Mouse (Mus musculus): ENCODE measurements around the gene Lmntd1.
A peak's percentile ranks its signal among the peaks of the same experiment; 100 is the strongest.

Gene Lmntd1

GRCm38 (mm10) chr6:145557059-145557992 is 56.8 kb downstream of the Lmntd1 start:
- no peak for DNase-seq (ENCODE audit: low spot score)

DNA sequence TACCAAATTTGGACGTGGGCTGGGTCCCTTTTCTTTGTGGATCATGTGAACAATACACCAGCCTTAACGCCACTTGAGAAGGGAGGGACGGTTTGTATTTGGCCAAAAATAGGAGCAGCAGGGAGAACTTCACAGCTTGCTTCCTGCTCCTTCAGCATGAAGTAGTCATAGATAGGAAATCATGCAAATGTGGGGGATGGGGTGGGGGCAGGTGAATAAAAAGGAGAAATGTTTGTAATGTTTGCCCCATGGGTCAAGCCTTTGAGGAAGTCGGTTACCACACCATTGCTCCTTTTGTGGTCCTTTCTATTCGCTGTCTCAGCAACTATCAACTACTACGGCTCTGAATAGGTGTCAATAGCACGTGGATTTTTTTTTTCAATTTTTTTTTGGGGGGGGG is 60.9 kb downstream of the Lmntd1 start:
- DNase-seq (ENCODE audit: low spot score) = no peak

DNA sequence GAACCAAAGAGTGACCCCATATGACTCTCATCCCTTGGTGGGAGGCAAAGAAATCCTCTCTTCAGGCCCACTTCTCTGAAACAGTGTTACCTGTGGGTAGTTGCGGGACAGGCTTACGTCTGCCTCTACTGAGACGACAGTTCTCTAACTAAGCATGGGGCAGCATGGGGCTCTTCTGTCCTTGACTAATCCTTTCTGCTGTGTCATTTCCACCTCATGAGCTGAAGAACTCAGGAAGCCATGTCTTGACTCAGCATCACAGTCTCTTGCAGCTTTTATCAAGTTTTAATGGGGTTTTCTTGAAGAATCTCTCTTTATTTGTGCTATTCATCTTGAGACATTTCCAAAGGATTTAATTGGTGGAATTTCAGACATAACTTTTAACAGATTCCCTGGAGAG is 61.3 kb downstream of the Lmntd1 start:
- DNase-seq (ENCODE audit: low spot score) = no peak

DNA sequence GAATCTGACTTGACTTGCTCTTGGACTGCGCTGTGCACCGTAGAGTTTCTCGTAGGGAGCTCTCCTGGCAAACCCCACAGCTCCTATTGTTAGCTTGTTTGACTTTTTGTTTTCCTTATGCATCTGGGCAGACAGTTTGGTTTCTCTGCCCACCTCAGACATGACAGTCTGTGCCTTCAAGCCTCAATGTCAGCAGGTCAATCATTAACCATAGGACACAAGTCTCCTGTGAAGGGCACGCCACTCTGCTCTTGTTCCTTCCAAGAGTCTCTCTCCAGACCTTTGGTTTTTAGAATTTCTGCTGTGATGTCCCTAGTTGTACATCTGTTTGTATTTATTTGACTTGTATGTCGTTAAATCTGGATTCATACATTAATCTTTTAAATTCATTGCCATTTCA is 63.1 kb downstream of the Lmntd1 start:
- no peak for DNase-seq (ENCODE audit: low spot score)

DNA sequence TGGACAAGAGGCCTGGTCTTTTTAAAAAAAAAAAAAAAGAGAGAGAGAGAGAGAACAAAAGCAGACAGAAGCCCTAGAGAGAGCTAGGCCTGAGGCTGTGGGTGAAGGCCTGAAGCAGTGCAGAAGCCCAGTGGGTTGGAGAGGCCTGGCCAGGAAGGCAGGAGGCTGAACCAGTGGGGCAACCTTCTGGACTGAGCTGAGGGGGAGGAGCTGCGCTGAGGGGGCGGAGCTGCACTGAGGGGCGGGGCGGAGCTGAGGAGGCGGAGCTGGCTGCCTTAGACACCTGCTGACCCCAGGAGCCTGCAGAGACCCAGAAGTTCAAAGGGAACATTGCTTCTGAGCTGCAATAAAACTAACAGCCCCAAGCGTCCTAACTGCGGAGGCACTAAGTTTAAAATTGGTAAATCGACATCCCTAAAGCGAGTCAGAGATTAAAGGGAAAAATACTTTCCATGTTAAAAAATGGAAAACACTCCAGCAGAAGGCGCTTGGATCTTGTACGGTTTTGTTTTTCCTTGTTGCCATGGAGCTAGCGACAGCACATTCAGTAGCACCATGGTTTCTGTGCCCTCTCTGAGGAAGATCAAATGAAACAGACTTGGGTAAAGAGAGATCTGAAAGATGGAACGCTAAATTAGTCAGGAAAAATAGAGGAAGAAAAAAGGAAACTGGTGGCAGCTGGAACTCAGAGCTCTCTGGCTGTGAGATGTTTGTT is 68.0 kb downstream of the Lmntd1 start:
- DNase-seq (ENCODE audit: low spot score) = no peak

GRCm38 (mm10) chr6:145544838-145545237 is 69.3 kb downstream of the Lmntd1 start:
- DNase-seq (ENCODE audit: low spot score) = no peak

GRCm38 (mm10) chr6:145544304-145544703 is 69.8 kb downstream of the Lmntd1 start:
- DNase-seq (ENCODE audit: low spot score) = no peak

- DNase-seq (ENCODE audit: low spot score) = no peak
These were observed 74.6 kb downstream of the Lmntd1 start for GRCm38 (mm10) chr6:145539568-145539859.

GRCm38 (mm10) chr6:145538787-145539567 is 75.1 kb downstream of the Lmntd1 start:
- no peak for DNase-seq (ENCODE audit: low spot score)

DNA sequence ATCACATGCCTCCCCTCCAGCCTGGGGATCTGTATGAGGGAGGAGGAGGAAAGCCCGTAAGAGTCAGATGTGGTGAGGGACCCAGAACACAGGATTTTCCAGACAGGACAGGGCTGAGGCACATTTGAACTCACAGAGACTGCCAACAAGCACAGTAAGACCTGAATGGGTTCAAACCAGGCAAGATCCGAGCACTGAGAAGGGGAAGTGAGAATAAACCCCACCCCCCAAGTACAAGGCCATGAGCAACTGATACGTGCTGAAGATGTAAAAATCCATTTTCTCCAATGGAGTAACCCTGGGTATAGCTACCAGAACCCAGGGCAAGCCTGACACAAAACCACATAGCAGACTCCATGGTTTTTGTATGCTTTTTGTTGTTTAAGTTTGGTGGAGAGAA is 83.7 kb downstream of the Lmntd1 start:
- DNase-seq (ENCODE audit: low spot score) = no peak

- no peak for DNase-seq (ENCODE audit: low spot score)
These were observed 90.8 kb downstream of the Lmntd1 start for GRCm38 (mm10) chr6:145523337-145523736.

DNA sequence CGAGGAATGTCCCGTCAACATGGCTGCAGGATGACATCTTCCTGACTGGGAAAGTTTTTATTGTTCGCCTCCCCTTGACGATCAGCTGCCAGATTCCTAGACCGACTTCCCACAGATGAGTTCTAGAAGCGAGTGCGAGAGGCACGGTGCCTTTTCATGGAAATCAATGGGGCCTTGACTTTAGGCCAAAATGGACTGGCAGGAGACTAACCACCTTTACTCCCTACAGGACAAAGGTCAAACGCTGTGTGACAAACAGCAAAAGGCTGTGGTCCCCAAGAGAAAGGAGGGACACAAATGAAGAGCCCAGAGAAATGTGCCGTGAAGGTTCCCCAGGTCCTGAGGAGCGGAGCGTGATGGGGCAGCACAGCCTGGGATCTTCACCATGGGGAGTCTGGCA is 91.5 kb downstream of the Lmntd1 start:
- DNase-seq (ENCODE audit: low spot score) = no peak

GRCm38 (mm10) chr6:145517002-145517401 is 97.1 kb downstream of the Lmntd1 start:
- no peak for DNase-seq (ENCODE audit: low spot score)

DNA sequence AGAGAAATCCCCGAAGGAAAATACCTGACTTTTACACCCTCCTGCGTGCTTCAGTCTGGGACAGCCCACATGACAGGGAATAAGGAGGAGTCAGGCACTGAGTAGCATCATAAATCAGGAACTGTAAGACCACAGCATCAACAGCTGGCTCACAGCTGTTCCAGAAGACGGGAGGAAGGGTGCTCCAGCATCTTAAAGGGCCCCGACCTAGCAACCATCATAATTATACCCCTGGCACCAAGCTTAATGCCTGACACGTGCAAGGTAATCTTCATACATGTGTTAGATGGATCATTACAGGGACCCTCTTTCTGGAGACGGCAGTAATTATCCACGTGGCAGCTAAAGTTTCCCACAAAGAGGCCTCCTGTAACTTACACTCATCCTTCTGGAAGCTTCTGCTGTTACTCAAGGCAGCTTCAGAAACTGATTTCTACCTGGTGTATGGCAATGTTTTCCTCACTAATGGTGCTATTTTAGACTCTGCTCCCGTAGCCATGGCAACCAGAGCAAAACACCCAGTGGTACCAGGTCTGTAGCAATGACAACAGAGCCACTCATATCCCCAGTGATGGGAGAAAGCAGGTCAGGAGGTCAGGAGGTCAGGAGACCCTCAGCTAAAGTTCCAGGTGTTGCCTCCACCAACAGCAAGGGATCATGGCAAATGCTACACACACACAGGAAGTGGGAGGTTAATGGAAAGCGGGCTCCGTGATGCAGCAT is 98.1 kb downstream of the Lmntd1 start:
- peak; percentile 18 for DNase-seq (ENCODE audit: low spot score)

DNA sequence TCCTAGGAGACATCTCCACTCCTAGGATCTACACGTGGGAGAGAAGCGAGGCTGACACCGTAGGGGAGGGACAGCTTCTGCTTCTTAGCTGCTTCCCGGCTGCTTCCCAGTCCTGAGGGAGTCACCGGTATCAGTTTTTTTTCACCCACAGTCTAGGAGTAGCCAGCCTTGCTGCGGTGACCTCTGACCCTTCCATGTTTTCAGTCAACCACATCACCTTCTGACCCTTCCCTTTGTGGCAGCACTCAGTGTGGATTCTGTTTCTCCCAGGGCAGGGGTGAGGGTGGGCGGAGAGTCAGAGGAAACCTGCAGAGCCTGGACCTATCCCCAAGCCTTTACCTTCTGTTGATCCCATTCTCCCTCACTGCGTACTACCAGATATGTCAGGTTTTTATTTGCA is 102.9 kb downstream of the Lmntd1 start:
- DNase-seq (ENCODE audit: low spot score) = no peak

DNA sequence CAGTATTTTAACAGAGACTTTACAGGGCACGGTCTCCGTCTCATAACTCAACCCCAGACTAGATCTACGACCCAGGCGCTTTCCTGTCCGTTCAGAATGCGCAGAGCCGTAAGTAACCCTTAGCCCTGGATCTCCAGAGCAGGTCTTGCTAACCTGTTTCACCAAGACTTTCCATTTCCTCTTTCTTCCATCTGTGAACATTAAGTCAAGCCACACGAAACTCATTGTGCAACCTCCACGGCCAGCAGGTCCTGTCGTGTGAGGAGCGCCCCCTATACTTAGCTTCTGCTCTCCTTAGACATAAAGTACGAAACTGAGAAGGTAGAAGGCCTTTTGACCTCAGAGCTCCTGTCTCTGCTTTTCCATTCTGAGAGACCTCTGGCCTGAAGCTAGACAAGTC is 105.3 kb downstream of the Lmntd1 start:
- no peak for DNase-seq (ENCODE audit: low spot score)

DNA sequence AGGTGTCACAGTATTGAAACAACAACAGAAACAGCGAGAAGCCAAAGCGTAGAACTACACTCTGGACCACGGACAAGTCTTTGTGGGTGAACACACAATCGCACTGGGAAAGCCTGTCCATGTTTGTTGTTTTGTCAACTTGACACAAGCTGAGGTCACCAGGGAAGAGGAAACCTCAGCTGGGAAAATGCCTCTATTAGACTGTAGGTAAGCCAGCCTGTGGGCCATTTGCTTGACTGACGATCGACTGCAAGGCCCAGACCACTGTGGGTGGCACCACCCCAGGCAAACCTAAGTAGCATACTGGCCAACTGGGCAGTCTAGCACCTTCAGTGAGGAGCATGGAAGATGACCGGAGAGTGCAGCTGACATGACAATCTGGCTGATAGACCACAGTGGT is 112.4 kb downstream of the Lmntd1 start:
- DNase-seq (ENCODE audit: low spot score) = no peak

DNA sequence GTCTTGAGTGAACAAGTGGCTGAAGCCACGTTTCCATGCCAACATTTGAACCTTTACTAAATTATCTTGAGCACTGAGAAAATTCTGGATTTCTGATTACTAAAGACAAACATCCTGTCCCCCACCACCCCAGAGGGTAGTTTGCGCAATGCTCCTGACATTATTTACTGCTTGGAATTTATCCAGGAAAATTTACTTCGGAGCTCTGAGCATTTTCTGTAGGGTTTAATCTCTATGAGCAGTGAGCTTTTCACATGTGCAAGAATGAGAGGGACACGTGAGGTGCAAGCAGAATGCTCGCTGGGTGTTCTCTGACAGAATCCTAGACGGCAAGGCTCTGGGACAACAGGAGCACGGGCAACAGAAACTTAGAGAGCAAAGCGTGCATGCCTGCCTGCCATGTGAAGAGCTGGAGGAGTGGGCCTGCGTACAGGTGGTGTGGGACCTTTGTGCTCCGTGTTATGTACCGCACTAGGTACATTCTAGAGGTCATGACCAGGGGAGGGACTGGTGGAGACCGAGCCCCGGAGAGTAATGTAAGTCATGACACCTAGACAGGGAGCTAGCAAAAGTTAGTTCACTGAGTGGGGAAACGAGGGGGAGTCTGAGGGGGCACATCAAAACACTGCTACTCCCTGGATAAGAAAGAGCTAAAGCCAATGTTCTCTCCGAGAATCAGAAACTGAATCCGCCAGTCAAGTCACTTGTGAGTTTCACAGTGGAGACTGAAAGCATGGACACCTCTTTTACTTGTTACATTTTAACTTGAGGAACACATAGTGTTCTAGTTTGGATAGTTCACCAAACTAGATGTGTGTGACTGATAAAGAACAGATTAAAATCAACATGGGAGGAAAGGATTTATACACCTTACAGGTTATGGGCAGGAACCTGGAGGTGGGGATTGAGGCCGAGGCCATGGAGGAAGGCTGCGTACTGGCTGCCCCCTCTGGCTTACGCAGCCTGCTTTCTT is 114.3 kb downstream of the Lmntd1 start:
- no peak for DNase-seq (ENCODE audit: low spot score)

DNA sequence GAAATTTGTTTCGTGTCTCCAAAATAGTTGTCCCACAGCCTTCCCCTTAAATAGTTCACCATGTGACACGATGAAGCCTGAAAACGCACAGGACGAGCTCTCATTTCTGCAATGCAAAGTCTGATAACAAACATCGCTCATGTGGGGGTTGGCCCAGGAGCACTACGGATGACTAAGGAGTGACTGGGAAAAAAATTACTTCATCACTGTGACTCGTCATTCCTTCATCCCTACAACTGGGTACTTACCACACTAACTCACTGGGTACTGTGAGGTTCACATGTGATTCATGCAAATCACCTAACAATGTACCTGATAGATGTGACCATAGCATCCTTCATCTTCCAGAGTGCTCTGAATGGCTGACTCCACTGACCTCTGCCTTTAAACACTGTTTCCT is 118.4 kb downstream of the Lmntd1 start:
- DNase-seq (ENCODE audit: low spot score) = no peak

GRCm38 (mm10) chr6:145488251-145488650 is 125.9 kb downstream of the Lmntd1 start:
- DNase-seq (ENCODE audit: low spot score) = no peak
